Mouse (Mus musculus) midbrain, embryonic 16.5 days (tissue): Measurements from ENCODE around the gene Nlrp1a. TPM values are rescaled to one million over a fixed set of nuclear protein-coding genes. Genes with fewer than 3 reads are reported as not detected.
A peak's percentile ranks its signal among the peaks of the same experiment; 100 is the strongest.

Experiments
- ATAC-seq: fragments of 200-750 bp; cut with Nextera tagmentation; 2 replicates; pipeline ENCODE4 v1.8.0; 2017; ENCODE audit warnings: moderate TSS enrichment
- H3K27ac ChIP-seq: fragments of 300-500 bp; sonication (generic); 2 replicates; pipeline ENCODE4 v1.5.1; 2014; ENCODE audit warnings: mild to moderate bottlenecking, low read length, mixed read lengths
- H3K27me3 ChIP-seq: fragments of 300-500 bp; sonication (generic); 2 replicates; pipeline ENCODE4 v1.6.1; 2014; ENCODE audit warnings: low read depth, low read length, mixed read lengths; ENCODE audit not compliant: control insufficient read depth, insufficient read depth
- H3K36me3 ChIP-seq: fragments of 300-500 bp; sonication (generic); 2 replicates; pipeline ENCODE4 v1.6.1; 2014; ENCODE audit warnings: mild to moderate bottlenecking, low read length, moderate library complexity, mixed read lengths; ENCODE audit not compliant: control insufficient read depth, insufficient read depth
- H3K4me1 ChIP-seq: fragments of 300-500 bp; sonication (generic); 2 replicates; pipeline ENCODE4 v1.6.1; 2014; ENCODE audit warnings: mild to moderate bottlenecking, low read length, mixed read lengths; ENCODE audit not compliant: control insufficient read depth, insufficient read depth
- H3K4me2 ChIP-seq: fragments of 300-500 bp; sonication (generic); 2 replicates; pipeline ENCODE4 v1.6.1; 2014; ENCODE audit warnings: mild to moderate bottlenecking, low read length, mixed read lengths
- H3K4me3 ChIP-seq: fragments of 300-500 bp; sonication (generic); 2 replicates; pipeline ENCODE4 v1.5.1; 2014; ENCODE audit warnings: low read depth, mild to moderate bottlenecking, low read length, moderate library complexity, mixed read lengths
- H3K9ac ChIP-seq: fragments of 300-500 bp; sonication (generic); 2 replicates; pipeline ENCODE4 v1.6.1; 2014; ENCODE audit warnings: low read depth, low read length, mixed read lengths
- H3K9me3 ChIP-seq: fragments of 300-500 bp; sonication (generic); replicated peaks from 2 replicates; pipeline ENCODE4 v1.6.1; 2014; ENCODE audit warnings: mild to moderate bottlenecking, low read length, mixed read lengths; ENCODE audit not compliant: control insufficient read depth, poor library complexity, severe bottlenecking
- WGBS: fragments of 180-500 bp; shearing (Covaris S2); extraction: QIAGEN DNeasy Blood & Tissue Kit; methylation state at CpG from one replicate; pipeline ENCODE4 v1.1.7; 2014; 5-methylcytosine and 5-hydroxymethylcytosine counted together
- polyA plus RNA-seq: library from polyadenylated mRNA; unstranded; fragments of >200 nt; fragmentation: Nextera tagmentation; extraction: Ambion mirVana; gene quantifications from 2 replicates; pipeline ENCODE4 v1.2.1, GENCODE M21; 2015

Nlrp1a gene
- polyA plus RNA-seq, 1 experiment from 2014 or later = 0.08 TPM

DNA sequence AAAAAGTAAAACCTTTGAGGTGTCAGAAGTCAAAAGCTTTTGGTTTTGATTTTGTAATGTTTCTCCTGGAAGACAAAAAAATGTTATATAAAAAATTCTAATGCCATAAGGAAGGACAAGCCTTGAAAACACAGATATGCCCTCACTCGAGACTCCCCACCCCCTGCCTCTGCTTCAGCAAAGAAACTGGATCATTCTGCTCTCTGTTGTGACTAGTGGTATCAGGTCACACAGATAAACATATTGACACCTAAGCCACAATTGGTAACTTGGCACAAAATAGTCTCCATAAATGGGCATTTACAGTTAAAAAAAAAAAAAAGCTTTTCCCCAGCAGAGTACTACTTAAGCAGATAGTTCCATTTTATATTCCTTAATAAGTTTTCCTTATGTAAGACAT is 68.2 kb downstream of the Nlrp1a start:
- Histone ChIP-seq H3K4me1 (no peaks in the 10 kb centered on the region), H3K4me3 (no peak overlapping the region), H3K9me3 (0 out of 2 replicates have a peak, but pooled peaks cover 6% of the 10 kb centered on the region), H3K27me3 (no peaks in the 10 kb centered on the region), H3K27ac (no peak overlapping the region), H3K36me3 (no peaks in the 10 kb centered on the region), H3K9ac (no peak overlapping the region), H3K4me2 (no peak overlapping the region)
- WGBS = 76% methylated on average over 1 of the region's 1 CpGs
- no peak for ATAC-seq

DNA sequence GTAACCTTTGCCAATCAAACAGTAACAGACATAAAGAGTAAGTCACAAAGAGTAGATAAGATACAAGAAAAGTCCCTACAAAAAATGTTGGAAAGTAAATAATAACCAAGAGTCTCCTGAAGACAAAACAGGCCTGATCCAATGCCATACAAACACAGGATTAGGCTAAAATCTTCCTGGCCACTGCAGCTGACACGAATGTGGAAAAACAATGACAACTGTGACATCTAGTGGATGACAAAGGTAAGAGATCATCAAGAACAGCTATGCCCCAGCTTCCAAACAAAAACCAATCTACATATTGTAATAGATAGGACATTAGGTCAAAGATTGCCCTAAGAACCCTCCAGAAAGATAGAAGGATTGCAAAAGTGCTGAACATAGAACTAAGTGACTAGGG is 92.0 kb downstream of the Nlrp1a start:
- 0% methylated on average over 1 of the region's 1 CpGs for WGBS
- Histone ChIP-seq H3K27ac (no peak overlapping the region), H3K27me3 (no peaks in the 10 kb centered on the region), H3K4me1 (no peaks in the 10 kb centered on the region), H3K9me3 (no peaks in the 10 kb centered on the region), H3K4me2 (no peak overlapping the region), H3K4me3 (no peak overlapping the region), H3K9ac (no peak overlapping the region), H3K36me3 (no peaks in the 10 kb centered on the region)
- peak; percentile 42; the same call in 1 of the 2 replicates for ATAC-seq

Other genes with a start within 250 kb of the Nlrp1a start
- 120 and 122 TPM in 2 replicates for gene Nup88, start 174.7 kb downstream of the Nlrp1a start, polyA plus RNA-seq
- gene Rpain, start 174.5 kb downstream of the Nlrp1a start, polyA plus RNA-seq = 65.3 and 71.5 TPM in 2 replicates
- gene C1qbp, start 161.7 kb downstream of the Nlrp1a start, polyA plus RNA-seq = 170 and 175 TPM in 2 replicates
- gene Dhx33, start 140.3 kb downstream of the Nlrp1a start, polyA plus RNA-seq = 15.7 and 16.2 TPM in 2 replicates
- 33.4 and 36.1 TPM in 2 replicates for gene Mis12, start 125.1 kb downstream of the Nlrp1a start, polyA plus RNA-seq
- gene Derl2, start 124.9 kb downstream of the Nlrp1a start, polyA plus RNA-seq = 38.1 and 39.6 TPM in 2 replicates
- gene 6330403K07Rik, start 111.2 kb downstream of the Nlrp1a start, polyA plus RNA-seq = 729 and 758 TPM in 2 replicates
- gene Nlrp1b, start 86.0 kb upstream of the Nlrp1a start, polyA plus RNA-seq = not detected in 2 replicates